ENCODE assay signal across 8 mouse cellular contexts in genomic region chr13:65113239-65113638, GRCm38 (mm10). TPM values are rescaled to one million over a fixed set of nuclear protein-coding genes. Genes with fewer than 3 reads are reported as not detected.
A peak's percentile ranks its signal among the peaks of the same experiment; 100 is the strongest.
DNase-seq lines count a peak whose midpoint lies in the region; ATAC-seq and TF ChIP-seq lines count a peak whose summit lies in the region.

No protein-coding gene starts in this region.

- H3K9me3 ChIP-seq in lung, embryonic 14.5 days (ENCODE audit: low read depth, low read length) = no peaks in the 10 kb centered on the region
- peaks cover 8% of the 10 kb centered on the region; the same call in 1 of the 2 replicates for H3K9me3 ChIP-seq in embryonic facial prominence, embryonic 14.5 days (ENCODE audit: control insufficient read depth, low read length)
- H3K9me3 ChIP-seq in intestine, postnatal 0 days (ENCODE audit: control insufficient read depth) = no peaks in the 10 kb centered on the region
- H3K9me3 ChIP-seq in neural tube, embryonic 15.5 days (replicated peaks) = no peaks in the 10 kb centered on the region

- no peak for TF ChIP-seq CTCF in lung, embryonic 14.5 days (IDR thresholded peaks at IDR 0.05; ENCODE audit: low read depth)
- no peak for TF ChIP-seq CTCF in intestine, postnatal 0 days (IDR thresholded peaks at IDR 0.05; ENCODE audit: low read depth)

- no peaks in the 10 kb centered on the region for H3K4me1 ChIP-seq in lung, embryonic 14.5 days (ENCODE audit: insufficient read depth)
- H3K4me1 ChIP-seq in embryonic facial prominence, embryonic 14.5 days (ENCODE audit: control insufficient read depth, insufficient read depth, low read length) = peaks cover 11% of the 10 kb centered on the region
- no peaks in the 10 kb centered on the region for H3K4me1 ChIP-seq in intestine, postnatal 0 days (replicated peaks; ENCODE audit: control insufficient read depth, insufficient read depth, low read length)
- peaks cover 19% of the 10 kb centered on the region for H3K4me1 ChIP-seq in neural tube, embryonic 15.5 days

- peak overlapping the region; percentile 93 for H3K27ac ChIP-seq in lung, embryonic 14.5 days (ENCODE audit: low read depth)
- H3K27ac ChIP-seq in embryonic facial prominence, embryonic 14.5 days (replicated peaks; ENCODE audit: low read depth, low read length) = peak overlapping the region; percentile 91
- H3K27ac ChIP-seq in intestine, postnatal 0 days (ENCODE audit: low read depth, low read length) = peak overlapping the region; percentile 91
- peak overlapping the region; percentile 84 for H3K27ac ChIP-seq in neural tube, embryonic 15.5 days (replicated peaks)

- peak overlapping the region; percentile 95 for H3K9ac ChIP-seq in lung, embryonic 14.5 days
- peak overlapping the region; percentile 97 for H3K9ac ChIP-seq in embryonic facial prominence, embryonic 14.5 days (ENCODE audit: low read depth, low read length)
- H3K9ac ChIP-seq in intestine, postnatal 0 days (ENCODE audit: low read depth, low read length) = peak overlapping the region; percentile 82
- H3K9ac ChIP-seq in neural tube, embryonic 15.5 days (replicated peaks) = peak overlapping the region; percentile 89

- DNase-seq in lung, embryonic 14.5 days = peak; percentile 21
- DNase-seq in lung, postnatal 4 days = no peak
- DNase-seq in embryonic facial prominence, embryonic 14.5 days (ENCODE audit: low spot score) = no peak
- DNase-seq in spleen, adult 12 weeks (ENCODE audit: low spot score) = no peak
- DNase-seq in thymus, postnatal 0 days (ENCODE audit: low spot score) = no peak

- peak overlapping the region; percentile 82 for H3K4me3 ChIP-seq in lung, embryonic 14.5 days (ENCODE audit: low read depth, low read length)
- H3K4me3 ChIP-seq in embryonic facial prominence, embryonic 14.5 days (ENCODE audit: low read depth, low read length) = peak overlapping the region; percentile 90
- peak overlapping the region; percentile 77 for H3K4me3 ChIP-seq in intestine, postnatal 0 days (ENCODE audit: low read depth, low read length)
- H3K4me3 ChIP-seq in neural tube, embryonic 15.5 days (replicated peaks) = peak overlapping the region; percentile 92

- peak overlapping the region; percentile 82 for H3K4me2 ChIP-seq in lung, embryonic 14.5 days
- H3K4me2 ChIP-seq in embryonic facial prominence, embryonic 14.5 days (ENCODE audit: low read depth, low read length) = peak overlapping the region; percentile 77
- peak overlapping the region; percentile 66 for H3K4me2 ChIP-seq in intestine, postnatal 0 days (replicated peaks; ENCODE audit: low read depth)
- peak overlapping the region; percentile 81 for H3K4me2 ChIP-seq in neural tube, embryonic 15.5 days

- ATAC-seq in lung, embryonic 14.5 days (ENCODE audit: insufficient read depth) = peak; percentile 43
- peak; percentile 34 for ATAC-seq in embryonic facial prominence, embryonic 14.5 days (ENCODE audit: low read depth)
- 0 out of 2 replicates have a peak, but pooled peaks have one; percentile 40 for ATAC-seq in intestine, postnatal 0 days
- peak; percentile 72 for ATAC-seq in neural tube, embryonic 15.5 days (ENCODE audit: low FRiP score)
- ATAC-seq in monocyte, adult 5-6 weeks (replicated peaks; ENCODE audit: insufficient number of reproducible peaks, low FRiP score, low TSS enrichment, poor library complexity, severe bottlenecking) = no peak

- no peaks in the 10 kb centered on the region for H3K27me3 ChIP-seq in lung, embryonic 14.5 days (ENCODE audit: insufficient read depth, low read length)
- no peaks in the 10 kb centered on the region for H3K27me3 ChIP-seq in embryonic facial prominence, embryonic 14.5 days (replicated peaks; ENCODE audit: control insufficient read depth, insufficient read depth, low read length)
- H3K27me3 ChIP-seq in intestine, postnatal 0 days (replicated peaks; ENCODE audit: control insufficient read depth, insufficient read depth, low read length) = no peaks in the 10 kb centered on the region
- H3K27me3 ChIP-seq in neural tube, embryonic 15.5 days (replicated peaks) = no peaks in the 10 kb centered on the region

- 59% methylated on average over 3 of the region's 3 CpGs for WGBS in lung, embryonic 14.5 days
- WGBS in embryonic facial prominence, embryonic 14.5 days = 57% methylated on average over 3 of the region's 3 CpGs
- 62% methylated on average over 3 of the region's 3 CpGs for WGBS in intestine, postnatal 0 days
- 59% methylated on average over 3 of the region's 3 CpGs for WGBS in neural tube, embryonic 15.5 days

- no peaks in the 10 kb centered on the region for H3K36me3 ChIP-seq in lung, embryonic 14.5 days (ENCODE audit: insufficient read depth)
- H3K36me3 ChIP-seq in embryonic facial prominence, embryonic 14.5 days (ENCODE audit: control insufficient read depth, insufficient read depth, low read length) = no peaks in the 10 kb centered on the region
- H3K36me3 ChIP-seq in intestine, postnatal 0 days (ENCODE audit: control insufficient read depth, insufficient read depth) = no peaks in the 10 kb centered on the region
- no peaks in the 10 kb centered on the region for H3K36me3 ChIP-seq in neural tube, embryonic 15.5 days

RNA-seq across cellular contexts. Expression of gene Mfsd14b, which starts 0.5 kb away (rescaled TPM):
- 56.8 and 58.3 TPM in 2 replicates for polyA plus RNA-seq in lung, embryonic 14.5 days (2014; fragmentation: Nextera tagmentation; extraction: Ambion mirVana)
- 58.6 and 67.2 TPM in 2 replicates for polyA plus RNA-seq in embryonic facial prominence, embryonic 14.5 days (2014; fragmentation: Nextera tagmentation; extraction: Ambion mirVana)
- 32.2 and 34.9 TPM in 2 replicates for polyA plus RNA-seq in intestine, postnatal 0 days (2015; fragmentation: Nextera tagmentation; extraction: Ambion mirVana)
- 31.6 and 37.3 TPM in 2 replicates for polyA plus RNA-seq in neural tube, embryonic 15.5 days (2015; fragmentation: Nextera tagmentation; extraction: Ambion mirVana)
- total RNA-seq in monocyte, adult 5-6 weeks (2017) = 120 to 181 TPM (median 170 TPM) in 3 replicates
- polyA plus RNA-seq in thymus, postnatal 0 days (2015; fragmentation: Nextera tagmentation; extraction: Ambion mirVana) = 43.7 and 44.3 TPM in 2 replicates

RNA-seq across cellular contexts. Expression of gene Olfr465-ps1, which starts 24.6 kb away (rescaled TPM):
- polyA plus RNA-seq in lung, embryonic 14.5 days (2014; fragmentation: Nextera tagmentation; extraction: Ambion mirVana) = not detected in 2 replicates
- polyA plus RNA-seq in embryonic facial prominence, embryonic 14.5 days (2014; fragmentation: Nextera tagmentation; extraction: Ambion mirVana) = 0.14 TPM in 1 of 2 replicates, not detected in the other
- 0.07 and 0.34 TPM in 2 replicates for polyA plus RNA-seq in intestine, postnatal 0 days (2015; fragmentation: Nextera tagmentation; extraction: Ambion mirVana)
- polyA plus RNA-seq in neural tube, embryonic 15.5 days (2015; fragmentation: Nextera tagmentation; extraction: Ambion mirVana) = not detected in 2 replicates
- total RNA-seq in monocyte, adult 5-6 weeks (2017) = not detected in 3 replicates
- not detected in 2 replicates for polyA plus RNA-seq in thymus, postnatal 0 days (2015; fragmentation: Nextera tagmentation; extraction: Ambion mirVana)

RNA-seq across cellular contexts. Expression of gene Olfr466, which starts 36.8 kb away (rescaled TPM):
- polyA plus RNA-seq in lung, embryonic 14.5 days (2014; fragmentation: Nextera tagmentation; extraction: Ambion mirVana) = not detected in 2 replicates
- polyA plus RNA-seq in embryonic facial prominence, embryonic 14.5 days (2014; fragmentation: Nextera tagmentation; extraction: Ambion mirVana) = not detected in 2 replicates
- polyA plus RNA-seq in intestine, postnatal 0 days (2015; fragmentation: Nextera tagmentation; extraction: Ambion mirVana) = not detected in 2 replicates
- not detected in 2 replicates for polyA plus RNA-seq in neural tube, embryonic 15.5 days (2015; fragmentation: Nextera tagmentation; extraction: Ambion mirVana)
- total RNA-seq in monocyte, adult 5-6 weeks (2017) = not detected in 3 replicates
- not detected in 2 replicates for polyA plus RNA-seq in thymus, postnatal 0 days (2015; fragmentation: Nextera tagmentation; extraction: Ambion mirVana)
